Mouse (Mus musculus) kidney, postnatal 0 days (tissue): Measurements from ENCODE around the gene Ankrd13a. TPM values are rescaled to one million over a fixed set of nuclear protein-coding genes. Genes with fewer than 3 reads are reported as not detected.

ENCODE experiments used
- ATAC-seq: fragments of 200-750 bp; cut with Nextera tagmentation; replicated peaks from 2 replicates; pipeline ENCODE4 v1.8.0; 2017; ENCODE audit warnings: low read depth, moderate number of reproducible peaks, moderate TSS enrichment, moderate library complexity; ENCODE audit not compliant: low FRiP score
- DNase-seq: peaks from one replicate; pipeline ENCODE4 v3.0.0-alpha.2; 2016; ENCODE audit warnings: low spot score
- H3K27ac ChIP-seq: fragments of 300-500 bp; sonication (generic); 2 replicates; pipeline ENCODE4 v1.5.1; 2014; ENCODE audit warnings: mild to moderate bottlenecking
- H3K27me3 ChIP-seq: fragments of 300-500 bp; sonication (generic); 2 replicates; pipeline ENCODE4 v1.6.1; 2014; ENCODE audit warnings: low read length, mixed read lengths; ENCODE audit not compliant: insufficient read depth
- H3K36me3 ChIP-seq: fragments of 300-500 bp; sonication (generic); 2 replicates; pipeline ENCODE4 v1.6.1; 2014; ENCODE audit warnings: low read length, mixed read lengths; ENCODE audit not compliant: insufficient read depth
- H3K4me1 ChIP-seq: fragments of 300-500 bp; sonication (generic); replicated peaks from 2 replicates; pipeline ENCODE4 v1.6.1; 2014; ENCODE audit warnings: antibody characterized with exemption, low read length, mixed read lengths; ENCODE audit not compliant: insufficient read depth
- H3K4me2 ChIP-seq: fragments of 300-500 bp; sonication (generic); 2 replicates; pipeline ENCODE4 v1.6.1; 2014; ENCODE audit warnings: mild to moderate bottlenecking, low read length, moderate library complexity, mixed read lengths
- H3K4me3 ChIP-seq: fragments of 300-500 bp; sonication (generic); replicated peaks from 2 replicates; pipeline ENCODE4 v1.5.1; 2014; ENCODE audit warnings: low read depth, low read length
- H3K9ac ChIP-seq: fragments of 300-500 bp; sonication (generic); 2 replicates; pipeline ENCODE4 v1.6.1; 2014; ENCODE audit warnings: low read depth, low read length
- H3K9me3 ChIP-seq: fragments of 300-500 bp; sonication (generic); replicated peaks from 2 replicates; pipeline ENCODE4 v1.6.1; 2016; ENCODE audit warnings: low read length, inconsistent platforms, mixed read lengths
- CTCF ChIP-seq: IDR thresholded peaks from 2 replicates; pipeline ENCODE4 v1.5.1; 2016; ENCODE audit warnings: antibody characterized with exemption, low read depth, mild to moderate bottlenecking, moderate library complexity
- WGBS: fragments of 180-500 bp; shearing (Covaris S2); extraction: QIAGEN DNeasy Blood & Tissue Kit; methylation state at CpG from one replicate; pipeline ENCODE4 v1.1.7; 2014; 5-methylcytosine and 5-hydroxymethylcytosine counted together
- polyA plus RNA-seq: library from polyadenylated mRNA; unstranded; fragments of >200 nt; fragmentation: Nextera tagmentation; extraction: Ambion mirVana; gene quantifications from 2 replicates; pipeline ENCODE4 v1.2.1, GENCODE M21; 2015

Ankrd13a gene
- polyA plus RNA-seq, 1 experiment from 2014 or later: 49.2 TPM

DNA sequence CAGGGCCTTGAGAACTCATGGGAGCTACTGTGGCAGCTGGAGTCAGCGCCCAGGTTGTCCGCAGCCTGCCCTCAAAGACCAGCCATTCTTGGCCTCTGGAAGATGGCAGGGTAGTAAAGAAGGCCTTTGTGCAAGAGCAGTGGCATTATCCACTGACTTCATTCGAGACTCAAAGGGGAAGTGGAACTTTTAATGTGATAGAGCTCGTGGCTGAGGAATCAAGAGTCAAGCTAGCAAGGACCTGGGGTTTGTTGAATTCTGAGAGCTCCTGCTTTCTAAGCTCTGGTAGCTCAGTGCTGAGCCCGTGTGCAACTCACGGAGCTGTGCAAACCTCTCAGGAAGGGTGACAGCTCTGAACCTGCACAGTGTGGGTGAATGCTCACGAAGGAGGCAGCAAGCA lies 6.4 kb downstream of the Ankrd13a start:
- no peaks in the 10 kb centered on the region for H3K9me3 ChIP-seq
- no peak overlapping the region for H3K27ac ChIP-seq
- no peak for TF ChIP-seq CTCF
- H3K36me3 ChIP-seq: no peaks in the 10 kb centered on the region
- H3K4me2 ChIP-seq: no peak overlapping the region
- H3K4me3 ChIP-seq: no peak overlapping the region
- ATAC-seq: no peak
- H3K27me3 ChIP-seq: no peaks in the 10 kb centered on the region
- H3K9ac ChIP-seq: no peak overlapping the region
- no peak for DNase-seq
- 82% methylated on average over 7 of the region's 7 CpGs for WGBS
- H3K4me1 ChIP-seq: no peaks in the 10 kb centered on the region

DNA sequence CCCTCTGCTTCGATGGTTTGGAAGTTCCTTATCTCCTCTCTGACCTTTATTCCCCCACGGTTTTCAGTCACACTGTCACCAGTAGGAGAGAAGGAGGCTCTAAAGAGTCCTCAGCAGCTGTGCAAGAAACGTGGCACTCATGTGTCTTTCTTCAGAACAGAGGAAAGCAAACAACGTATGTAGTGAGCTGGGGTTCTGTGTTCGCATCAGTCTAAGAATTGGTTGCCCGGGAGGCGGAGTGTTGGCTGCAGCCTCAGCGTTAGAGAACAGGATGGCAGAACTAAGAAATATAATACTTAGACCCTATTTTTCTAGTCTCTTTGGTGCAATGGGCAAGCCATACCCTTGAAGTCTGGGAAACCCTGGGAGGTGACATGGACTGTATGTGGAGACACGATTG lies 8.5 kb downstream of the Ankrd13a start:
- DNase-seq (no peak), ATAC-seq (no peak)
- Histone ChIP-seq H3K4me1 (no peaks in the 10 kb centered on the region), H3K36me3 (peaks cover 3% of the 10 kb centered on the region; the same call in 1 of the 2 replicates), H3K9ac (no peak overlapping the region), H3K4me3 (no peak overlapping the region), H3K27me3 (no peaks in the 10 kb centered on the region), H3K4me2 (no peak overlapping the region), H3K27ac (no peak overlapping the region), H3K9me3 (no peaks in the 10 kb centered on the region)
- TF ChIP-seq CTCF: no peak
- 74% methylated on average over 9 of the region's 9 CpGs for WGBS

DNA sequence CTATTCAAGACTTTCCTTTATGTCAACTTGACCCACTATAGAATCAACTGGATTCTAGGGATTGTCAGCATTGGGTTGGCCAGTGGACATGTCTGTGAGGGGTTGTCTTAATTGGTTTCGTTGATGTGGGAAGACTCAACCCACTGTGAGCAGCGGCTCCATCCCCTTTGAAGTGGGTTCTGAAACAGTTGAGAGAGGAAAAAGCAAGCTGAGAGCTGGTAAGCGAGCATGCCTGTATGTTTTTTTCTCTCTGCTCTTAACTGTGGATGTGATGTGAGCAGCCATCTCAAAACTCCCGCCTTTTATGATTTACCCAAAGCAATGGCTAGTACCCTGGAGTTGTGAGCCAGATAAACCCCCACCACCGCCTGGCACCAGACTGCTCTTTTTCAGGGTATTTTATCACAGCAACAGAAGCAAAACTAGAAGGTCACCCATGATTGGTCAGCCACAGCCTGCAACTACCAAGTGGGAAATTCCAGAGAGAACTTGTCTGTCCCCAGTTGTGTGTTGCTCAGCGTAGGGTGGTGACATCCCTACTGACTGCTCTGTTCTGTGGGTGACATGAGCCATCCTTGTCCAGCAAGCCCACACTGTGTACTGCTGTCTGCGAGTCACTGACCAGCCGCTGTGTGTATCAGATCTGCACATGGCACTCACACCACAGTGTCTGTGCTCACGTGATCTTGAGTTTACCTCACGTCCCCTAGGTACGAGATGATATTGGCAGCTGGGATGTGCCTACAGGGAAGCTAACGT lies 9.1 kb downstream of the Ankrd13a start:
- H3K27me3 ChIP-seq: no peaks in the 10 kb centered on the region
- H3K27ac ChIP-seq: no peak overlapping the region
- WGBS: 78% methylated on average over 12 of the region's 12 CpGs

DNA sequence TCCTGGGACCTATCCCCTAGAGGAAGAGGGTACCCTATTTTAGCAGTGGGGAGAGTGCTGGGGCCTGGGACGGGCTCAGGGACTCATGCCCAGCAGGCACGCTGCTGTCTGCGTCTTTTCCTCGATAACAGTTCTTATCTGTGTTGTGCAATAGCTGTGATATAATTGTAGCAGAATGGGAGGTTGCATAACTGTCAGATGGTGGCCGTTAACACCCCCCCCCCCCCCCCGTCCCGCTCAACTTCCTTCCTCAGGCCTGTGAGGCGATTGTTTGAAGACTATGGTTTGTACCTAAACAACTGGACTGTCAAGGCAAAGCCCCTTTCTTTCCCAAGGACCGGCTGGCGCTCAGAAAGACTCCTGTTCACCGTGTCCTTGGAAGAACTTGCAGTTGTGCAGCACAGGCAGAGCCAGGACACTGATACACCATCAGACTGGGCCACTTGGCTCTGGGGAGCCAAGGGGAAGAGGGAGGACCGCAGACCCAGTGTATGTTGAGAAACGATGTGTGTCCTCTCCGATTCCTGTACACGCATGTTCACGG lies 10.2 kb downstream of the Ankrd13a start:
- ATAC-seq: no peak
- Histone ChIP-seq H3K4me1 (no peaks in the 10 kb centered on the region), H3K36me3 (peaks cover 14% of the 10 kb centered on the region), H3K4me2 (no peak overlapping the region), H3K9ac (no peak overlapping the region), H3K4me3 (no peak overlapping the region), H3K27ac (peak overlapping the region; percentile 50; the same call in 1 of the 2 replicates), H3K9me3 (no peaks in the 10 kb centered on the region), H3K27me3 (no peaks in the 10 kb centered on the region)
- WGBS: 67% methylated on average over 16 of the region's 16 CpGs
- no peak for TF ChIP-seq CTCF
- DNase-seq: peak; percentile 49

More for the DNA sequence above, 9.1 kb downstream of the Ankrd13a start:
- ATAC-seq (no peak), DNase-seq (no peak)
- Histone ChIP-seq H3K4me2 (no peak overlapping the region), H3K36me3 (peaks cover 7% of the 10 kb centered on the region), H3K9me3 (no peaks in the 10 kb centered on the region), H3K9ac (no peak overlapping the region), H3K4me3 (no peak overlapping the region), H3K4me1 (no peaks in the 10 kb centered on the region)
- TF ChIP-seq CTCF: no peak

DNA sequence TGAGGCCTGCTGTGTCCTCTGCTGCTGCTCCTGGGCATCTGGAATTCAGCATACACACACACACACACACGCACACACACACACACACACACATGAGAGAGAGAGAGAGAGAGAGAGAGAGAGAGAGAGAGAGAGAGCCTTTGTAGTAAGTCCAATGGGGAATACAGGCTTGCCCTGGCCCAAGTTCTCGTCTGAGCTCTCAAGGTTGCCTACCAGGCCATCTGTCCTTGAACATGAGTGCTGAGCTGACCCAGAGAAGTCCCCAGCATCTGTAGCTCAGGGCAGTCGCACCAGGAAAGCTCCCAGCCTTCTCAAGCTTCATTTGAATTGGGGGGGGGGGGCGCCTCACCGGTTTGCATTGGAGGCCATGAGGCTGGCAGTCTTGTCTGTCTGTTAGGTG lies 10.7 kb downstream of the Ankrd13a start:
- no peak overlapping the region for H3K4me2 ChIP-seq

DNA sequence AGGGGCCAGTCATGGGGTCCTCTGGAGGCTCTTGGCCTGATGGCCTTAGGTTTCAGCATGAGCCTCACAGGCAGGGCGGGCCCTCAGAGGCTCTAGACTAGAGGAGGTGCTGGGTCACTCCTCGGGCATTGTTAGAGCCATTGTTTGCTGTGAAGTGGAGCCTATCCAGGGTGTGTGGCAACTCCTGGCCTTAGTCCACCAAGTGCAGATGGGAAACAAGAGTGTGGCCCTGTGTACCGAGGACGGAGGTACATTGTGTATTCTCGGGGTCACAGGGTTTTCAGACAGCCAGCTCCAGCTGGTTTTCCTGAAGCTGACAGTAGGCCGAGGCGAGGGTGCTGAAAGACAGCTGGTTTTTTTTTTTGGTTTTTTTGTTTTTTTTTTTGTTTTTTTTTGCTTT lies 18.8 kb downstream of the Ankrd13a start:
- no peaks in the 10 kb centered on the region for H3K27me3 ChIP-seq
- H3K36me3 ChIP-seq: peaks cover 44% of the 10 kb centered on the region
- DNase-seq (no peak), ATAC-seq (no peak)
- H3K27ac ChIP-seq: no peak overlapping the region
- H3K4me1 ChIP-seq: peaks cover 3% of the 10 kb centered on the region; the same call in 1 of the 2 replicates
- no peak overlapping the region for H3K9ac ChIP-seq
- no peak for TF ChIP-seq CTCF
- 66% methylated on average over 7 of the region's 7 CpGs for WGBS
- no peaks in the 10 kb centered on the region for H3K9me3 ChIP-seq
- H3K4me3 ChIP-seq: no peak overlapping the region
- no peak overlapping the region for H3K4me2 ChIP-seq

More for the DNA sequence above, 10.7 kb downstream of the Ankrd13a start:
- ATAC-seq: no peak
- Histone ChIP-seq H3K9me3 (no peaks in the 10 kb centered on the region), H3K27ac (no peak overlapping the region), H3K36me3 (peaks cover 14% of the 10 kb centered on the region), H3K9ac (no peak overlapping the region), H3K27me3 (no peaks in the 10 kb centered on the region), H3K4me3 (no peak overlapping the region), H3K4me1 (no peaks in the 10 kb centered on the region)
- 80% methylated on average over 5 of the region's 5 CpGs for WGBS
- no peak for DNase-seq
- TF ChIP-seq CTCF: no peak
